Mouse (Mus musculus) kidney, embryonic 15.5 days (tissue): ENCODE data around the gene Tapbp. TPM values are rescaled to one million over a fixed set of nuclear protein-coding genes. Genes with fewer than 3 reads are reported as not detected.
A peak's percentile ranks its signal among the peaks of the same experiment; 100 is the strongest.
"Not testable (repeated sequence)": the region's sequence is repeated elsewhere in the genome, so short reads cannot be mapped to it uniquely, and the experiment has no call there.

ENCODE experiments used
- ATAC-seq: fragments of 200-750 bp; cut with Nextera tagmentation; replicated peaks from 2 replicates; pipeline ENCODE4 v1.8.0; 2017; ENCODE audit warnings: moderate TSS enrichment; ENCODE audit not compliant: low FRiP score
- H3K27ac ChIP-seq: fragments of 300-500 bp; sonication (generic); 2 replicates; pipeline ENCODE4 v1.5.1; 2015; ENCODE audit warnings: mild to moderate bottlenecking, inconsistent platforms
- H3K27me3 ChIP-seq: fragments of 300-500 bp; sonication (generic); 2 replicates; pipeline ENCODE4 v1.6.1; 2015; ENCODE audit warnings: inconsistent platforms
- H3K36me3 ChIP-seq: fragments of 300-500 bp; sonication (generic); 2 replicates; pipeline ENCODE4 v1.6.1; 2015; ENCODE audit warnings: inconsistent platforms
- H3K4me1 ChIP-seq: fragments of 300-500 bp; sonication (generic); 2 replicates; pipeline ENCODE4 v1.6.1; 2015; ENCODE audit warnings: inconsistent platforms
- H3K4me2 ChIP-seq: fragments of 300-500 bp; sonication (generic); 2 replicates; pipeline ENCODE4 v1.6.1; 2015; ENCODE audit warnings: moderate library complexity, mild to moderate bottlenecking, inconsistent platforms
- H3K4me3 ChIP-seq: fragments of 300-500 bp; sonication (generic); replicated peaks from 2 replicates; pipeline ENCODE4 v1.5.1; 2015; ENCODE audit warnings: mild to moderate bottlenecking, inconsistent platforms
- H3K9ac ChIP-seq: fragments of 300-500 bp; sonication (generic); 2 replicates; pipeline ENCODE4 v1.6.1; 2015; ENCODE audit warnings: mild to moderate bottlenecking, inconsistent platforms
- H3K9me3 ChIP-seq: fragments of 300-500 bp; sonication (generic); replicated peaks from 2 replicates; pipeline ENCODE4 v1.6.1; 2016; ENCODE audit warnings: inconsistent platforms
- WGBS: fragments of 180-500 bp; shearing (Covaris S2); methylation state at CpG from one replicate; pipeline ENCODE4 v1.1.7; 2015; ENCODE audit warnings: mixed read lengths; 5-methylcytosine and 5-hydroxymethylcytosine counted together
- polyA plus RNA-seq: library from polyadenylated mRNA; unstranded; fragments of >200 nt; fragmentation: Nextera tagmentation; extraction: Ambion mirVana; gene quantifications from 2 replicates; pipeline ENCODE4 v1.2.1, GENCODE M21; 2015

The Tapbp gene
- polyA plus RNA-seq: 28.3 and 35.9 TPM in 2 replicates

- peak within 1 kb of the TSS; percentile 92 for H3K27ac ChIP-seq
- peak; percentile 92 for ATAC-seq
- no peaks in the 10 kb centered on the region for H3K9me3 ChIP-seq
- H3K4me3 ChIP-seq: peak within 1 kb of the TSS; percentile 64
- peak within 1 kb of the TSS; percentile 57 for H3K9ac ChIP-seq
- peak within 1 kb of the TSS; percentile 62 for H3K4me2 ChIP-seq
- H3K4me1 ChIP-seq: peaks cover 72% of the 10 kb centered on the region
- H3K36me3 ChIP-seq: peaks cover 52% of the 10 kb centered on the region
- no peaks in the 10 kb centered on the region for H3K27me3 ChIP-seq
- under 1% methylated on average over 34 of the region's 34 CpGs for WGBS
These were observed at the start of gene Tapbp, which contains the start of gene Zbtb22 for GRCm38 (mm10) chr17:33915671-33916250. Gene Tapbp, plus strand, starts transcription at chr17:33915899. Gene Zbtb22, plus strand, starts transcription at chr17:33915904.

DNA sequence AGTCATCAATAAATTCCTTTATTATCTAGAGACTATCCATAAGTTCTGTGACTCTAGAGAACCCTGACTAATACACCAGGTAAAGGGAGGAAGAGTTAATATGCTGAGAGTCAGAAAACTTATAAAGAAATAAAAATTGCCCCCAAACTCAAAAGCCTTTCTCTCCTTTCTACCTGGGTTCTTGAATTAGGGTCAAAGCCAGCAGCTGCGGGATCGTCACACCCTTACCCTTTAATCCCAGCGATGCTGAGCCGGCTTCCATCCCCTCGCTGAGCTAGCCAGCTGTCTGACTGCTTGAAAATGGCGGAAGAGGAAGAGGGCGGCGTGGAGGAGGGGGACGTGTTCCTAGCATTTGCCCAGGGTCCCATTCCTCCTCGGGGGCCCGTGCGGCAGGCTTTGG, 42.2 kb upstream of the Tapbp start, which contains the start of gene Gm7029:
TSS of gene Gm7029 (plus strand) at position 301 of the 400 bp plus-strand sequence.
- not testable (repeated sequence) for H3K27me3 ChIP-seq, H3K9me3 ChIP-seq, H3K4me2 ChIP-seq, H3K27ac ChIP-seq, H3K4me1 ChIP-seq, H3K4me3 ChIP-seq, ATAC-seq, H3K9ac ChIP-seq
- WGBS: 82% methylated on average over 7 of the region's 12 CpGs
- H3K36me3 ChIP-seq: peaks cover 34% of the 10 kb centered on the region

- WGBS: 85% methylated on average over 11 of the region's 11 CpGs
- H3K27ac ChIP-seq: no peak overlapping the region
- ATAC-seq: no peak
These were observed 41.3 kb upstream of the Tapbp start for GRCm38 (mm10) chr17:33874411-33874810.

GRCm38 (mm10) chr17:33875797-33876196, 39.9 kb upstream of the Tapbp start:
- H3K4me2 ChIP-seq, H3K27me3 ChIP-seq, H3K27ac ChIP-seq, H3K4me3 ChIP-seq, H3K9ac ChIP-seq, H3K9me3 ChIP-seq, H3K4me1 ChIP-seq, ATAC-seq: not testable (repeated sequence)
- WGBS: 81% methylated on average over 5 of the region's 5 CpGs
- H3K36me3 ChIP-seq: peaks cover 54% of the 10 kb centered on the region

More at GRCm38 (mm10) chr17:33874411-33874810, 41.3 kb upstream of the Tapbp start:
- H3K4me2 ChIP-seq: no peak overlapping the region
- peaks cover 43% of the 10 kb centered on the region for H3K36me3 ChIP-seq
- no peaks in the 10 kb centered on the region for H3K4me1 ChIP-seq
- H3K9ac ChIP-seq: no peak overlapping the region
- no peaks in the 10 kb centered on the region for H3K9me3 ChIP-seq
- no peaks in the 10 kb centered on the region for H3K27me3 ChIP-seq
- no peak overlapping the region for H3K4me3 ChIP-seq

GRCm38 (mm10) chr17:33884320-33884719, 31.4 kb upstream of the Tapbp start:
- not testable (repeated sequence) for H3K9ac ChIP-seq

GRCm38 (mm10) chr17:33887802-33888201, 27.9 kb upstream of the Tapbp start:
- ATAC-seq, H3K9me3 ChIP-seq, H3K27ac ChIP-seq, H3K4me3 ChIP-seq, H3K9ac ChIP-seq, H3K27me3 ChIP-seq: not testable (repeated sequence)
- H3K4me1 ChIP-seq: peaks cover 18% of the 10 kb centered on the region
- peaks cover 31% of the 10 kb centered on the region for H3K36me3 ChIP-seq
- WGBS: 70% methylated on average over 2 of the region's 2 CpGs
- H3K4me2 ChIP-seq: peak overlapping the region; percentile 63; the same call in 1 of the 2 replicates

More at GRCm38 (mm10) chr17:33884320-33884719, 31.4 kb upstream of the Tapbp start:
- WGBS: 92% methylated on average over 10 of the region's 11 CpGs
- Histone ChIP-seq H3K4me1 (peaks cover 14% of the 10 kb centered on the region), H3K36me3 (peaks cover 60% of the 10 kb centered on the region)
- not testable (repeated sequence) for H3K27ac ChIP-seq, H3K4me3 ChIP-seq, H3K27me3 ChIP-seq, H3K4me2 ChIP-seq, ATAC-seq, H3K9me3 ChIP-seq

DNA sequence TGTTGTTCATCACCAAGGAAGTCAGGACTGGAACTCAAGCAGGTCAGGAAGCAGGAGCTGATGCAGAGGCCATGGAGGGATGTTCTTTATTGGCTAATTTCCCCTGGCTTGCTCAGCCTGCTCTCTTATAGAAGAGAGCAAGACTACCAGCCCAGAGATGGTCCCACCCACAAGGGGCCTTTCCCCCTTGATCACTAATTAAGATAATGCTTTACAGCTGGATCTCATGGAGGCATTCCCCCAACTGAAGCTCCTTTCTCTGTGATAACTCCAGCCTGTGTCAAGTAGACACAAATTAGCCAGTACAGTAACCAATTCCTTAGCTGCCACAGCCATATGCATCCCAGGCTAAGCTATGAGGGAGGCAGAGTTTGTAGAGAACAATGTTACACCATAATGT, 27.5 kb upstream of the Tapbp start:
- 0 out of 2 replicates have a peak overlapping the region, but pooled peaks have one; percentile 7 for H3K4me3 ChIP-seq
- peaks cover 18% of the 10 kb centered on the region for H3K4me1 ChIP-seq
- H3K4me2 ChIP-seq: peak overlapping the region; percentile 63
- H3K9ac ChIP-seq, H3K27me3 ChIP-seq, H3K27ac ChIP-seq, H3K9me3 ChIP-seq, ATAC-seq: not testable (repeated sequence)
- H3K36me3 ChIP-seq: peaks cover 27% of the 10 kb centered on the region

- H3K27ac ChIP-seq: peak overlapping the region; percentile 78
These were observed 25.7 kb upstream of the Tapbp start for GRCm38 (mm10) chr17:33889941-33890532.

DNA sequence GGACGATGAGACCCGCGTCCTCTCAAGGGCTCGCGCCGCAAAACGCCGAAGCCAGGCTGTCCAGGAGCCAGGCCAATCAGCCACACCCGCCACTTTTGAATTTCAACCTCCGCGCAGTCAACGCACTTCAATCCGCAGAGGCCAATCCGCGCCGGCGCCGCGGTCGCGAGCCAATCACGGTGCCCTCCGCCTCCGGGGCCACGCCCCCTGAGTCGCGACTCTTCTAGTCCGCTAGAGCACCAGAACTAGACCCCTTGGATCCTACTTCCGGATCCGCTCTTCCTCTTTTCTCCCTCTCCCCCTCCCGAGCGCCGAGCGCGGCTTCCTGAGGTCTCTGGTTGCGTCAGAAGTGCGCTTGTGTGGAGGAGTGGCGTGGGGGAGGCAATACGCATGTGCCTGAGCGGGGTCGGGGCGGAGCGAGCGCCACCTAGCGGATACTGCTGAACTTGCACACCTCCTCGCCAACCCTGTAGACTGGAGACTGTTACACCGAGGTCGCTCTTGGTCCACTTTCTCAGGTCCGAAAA, 25.1 kb upstream of the Tapbp start, which contains the start of gene Kifc1:
TSS of gene Kifc1 (minus strand) at position 129 of the 527 bp plus-strand sequence.
- Histone ChIP-seq H3K27ac (peak within 1 kb of the TSS; percentile 78), H3K4me1 (peaks cover 18% of the 10 kb centered on the region), H3K36me3 (peaks cover 11% of the 10 kb centered on the region), H3K4me3 (peak within 1 kb of the TSS; percentile 71), H3K9ac (peak within 1 kb of the TSS; percentile 68), H3K27me3 (no peaks in the 10 kb centered on the region), H3K9me3 (no peaks in the 10 kb centered on the region), H3K4me2 (peak within 1 kb of the TSS; percentile 63)
- under 1% methylated on average over 49 of the region's 49 CpGs for WGBS
- ATAC-seq: peak; percentile 99

More at GRCm38 (mm10) chr17:33889941-33890532, 25.7 kb upstream of the Tapbp start:
- H3K27me3 ChIP-seq, H3K9me3 ChIP-seq, ATAC-seq: not testable (repeated sequence)
- under 1% methylated on average over 36 of the region's 44 CpGs for WGBS
- Histone ChIP-seq H3K4me2 (peak overlapping the region; percentile 63), H3K36me3 (peaks cover 16% of the 10 kb centered on the region), H3K4me3 (peak overlapping the region; percentile 71), H3K4me1 (peaks cover 18% of the 10 kb centered on the region), H3K9ac (peak overlapping the region; percentile 68)

DNA sequence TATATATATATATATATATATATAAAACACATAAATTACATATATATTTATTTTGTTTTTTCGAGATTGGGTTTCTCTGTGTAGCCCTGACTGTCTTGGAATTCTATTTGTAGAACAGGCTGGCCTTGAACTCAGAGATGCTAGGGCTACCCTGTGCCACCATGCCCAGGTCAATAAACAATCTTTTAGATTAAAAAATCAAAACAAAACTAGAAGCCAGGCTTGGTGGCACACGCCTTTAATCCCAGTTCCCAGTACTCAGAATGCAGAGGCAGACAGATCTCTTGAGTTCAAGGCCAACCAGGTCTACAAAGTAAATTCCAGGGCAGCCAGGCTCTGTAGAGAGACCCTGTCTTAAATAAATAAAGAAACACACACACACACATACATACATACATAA, 24.3 kb upstream of the Tapbp start:
- Histone ChIP-seq H3K27ac (no peak overlapping the region), H3K4me2 (no peak overlapping the region), H3K4me1 (peaks cover 18% of the 10 kb centered on the region), H3K4me3 (no peak overlapping the region), H3K9ac (no peak overlapping the region), H3K36me3 (peaks cover 3% of the 10 kb centered on the region), H3K9me3 (no peaks in the 10 kb centered on the region), H3K27me3 (no peaks in the 10 kb centered on the region)
- ATAC-seq: no peak
- WGBS: 68% methylated on average over 2 of the region's 2 CpGs

DNA sequence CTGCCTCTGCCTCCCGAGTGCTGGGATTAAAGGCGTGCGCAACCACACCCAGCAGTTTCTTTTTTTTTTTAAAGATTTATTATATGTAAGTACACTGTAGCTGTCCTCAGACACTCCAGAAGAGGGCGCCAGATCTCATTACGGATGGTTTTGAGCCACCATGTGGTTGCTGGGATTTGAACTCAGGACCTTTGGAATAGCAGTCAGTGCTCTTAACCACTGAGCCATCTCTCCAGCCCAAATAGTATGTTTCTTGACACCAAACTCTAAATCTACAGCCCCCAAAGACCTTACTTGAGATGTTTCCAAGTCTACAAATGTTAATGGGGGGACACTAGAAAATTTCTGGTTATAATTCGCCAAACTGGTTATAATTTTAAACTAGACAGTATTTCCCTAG, 23.8 kb upstream of the Tapbp start:
- H3K27ac ChIP-seq, H3K4me3 ChIP-seq, H3K4me2 ChIP-seq, H3K27me3 ChIP-seq, H3K9me3 ChIP-seq, H3K36me3 ChIP-seq, H3K9ac ChIP-seq, ATAC-seq: not testable (repeated sequence)
- H3K4me1 ChIP-seq: peaks cover 18% of the 10 kb centered on the region
- WGBS: 75% methylated on average over 6 of the region's 6 CpGs

GRCm38 (mm10) chr17:33892429-33892828, 23.3 kb upstream of the Tapbp start:
- whole genome bisulfite sequencing: 33% methylated on average over 7 of the region's 7 CpGs
- H3K9ac ChIP-seq: no peak overlapping the region
- no peak for ATAC-seq
- no peak overlapping the region for H3K4me3 ChIP-seq
- H3K9me3 ChIP-seq: no peaks in the 10 kb centered on the region
- no peak overlapping the region for H3K27ac ChIP-seq
- H3K4me1 ChIP-seq: peaks cover 18% of the 10 kb centered on the region
- H3K4me2 ChIP-seq: no peak overlapping the region
- no peaks in the 10 kb centered on the region for H3K27me3 ChIP-seq
- no peaks in the 10 kb centered on the region for H3K36me3 ChIP-seq
